Mouse (Mus musculus): ENCODE results near the gene Vipr2. TPM values are rescaled to one million over a fixed set of nuclear protein-coding genes. Genes with fewer than 3 reads are reported as not detected.

Vipr2 gene
- polyA plus RNA-seq, 1 experiment from 2014 or later = 0.60 TPM

DNA sequence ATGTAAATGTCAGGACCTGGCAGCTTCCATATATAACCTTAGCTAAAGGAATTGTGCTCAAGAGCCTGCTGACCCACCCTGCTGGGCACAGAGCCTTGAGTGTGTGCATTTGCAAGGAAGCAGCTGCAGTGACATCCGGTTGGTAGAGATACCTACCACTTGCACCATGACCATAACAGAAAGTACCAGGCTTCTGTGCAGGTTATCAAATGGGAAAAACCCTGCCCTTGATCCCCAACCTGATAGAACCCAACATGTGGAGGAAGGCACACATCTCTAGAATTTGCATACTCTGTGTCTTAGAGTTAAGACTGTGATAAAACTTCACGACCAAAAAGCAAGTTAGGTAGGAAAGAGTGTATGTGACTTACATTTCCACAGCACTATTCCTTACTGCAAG is 63.1 kb downstream of the Vipr2 start:
- Histone ChIP-seq H3K9ac (replicated peaks) (no peak overlapping the region), H3K27ac (replicated peaks) (no peak overlapping the region), H3K4me3 (no peak overlapping the region), H3K27me3 (no peaks in the 10 kb centered on the region), H3K4me1 (no peaks in the 10 kb centered on the region), H3K4me2 (replicated peaks) (no peak overlapping the region), H3K9me3 (no peaks in the 10 kb centered on the region), H3K36me3 (no peaks in the 10 kb centered on the region)
- 86% methylated on average over 2 of the region's 2 CpGs for WGBS
- ATAC-seq (replicated peaks) = no peak

DNA sequence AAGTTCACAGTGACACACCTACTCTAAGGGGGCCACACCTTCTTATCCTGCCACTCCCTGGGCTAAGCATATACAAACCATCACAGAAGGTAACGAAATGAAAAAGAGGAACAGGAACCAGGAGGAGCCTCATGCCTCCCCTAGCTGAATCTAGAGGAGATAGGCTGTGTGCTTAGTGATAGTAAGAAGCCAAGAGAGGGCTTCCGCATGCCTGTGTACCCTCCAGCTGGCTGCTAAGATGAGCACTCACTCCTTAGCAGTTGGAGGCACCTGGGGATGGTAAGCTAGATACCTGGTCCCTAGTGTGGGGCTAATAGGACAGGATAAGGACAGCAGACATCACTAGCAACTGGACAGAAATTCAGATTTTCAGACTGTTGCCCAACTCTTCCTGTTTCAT is 64.3 kb downstream of the Vipr2 start:
- H3K4me3 ChIP-seq = no peak overlapping the region
- no peaks in the 10 kb centered on the region for H3K27me3 ChIP-seq
- H3K36me3 ChIP-seq = no peaks in the 10 kb centered on the region
- H3K9me3 ChIP-seq = no peaks in the 10 kb centered on the region
- no peak overlapping the region for H3K9ac ChIP-seq (replicated peaks)
- no peaks in the 10 kb centered on the region for H3K4me1 ChIP-seq
- 93% methylated on average over 2 of the region's 2 CpGs for WGBS
- no peak for ATAC-seq (replicated peaks)
- H3K4me2 ChIP-seq (replicated peaks) = no peak overlapping the region
- H3K27ac ChIP-seq (replicated peaks) = no peak overlapping the region

DNA sequence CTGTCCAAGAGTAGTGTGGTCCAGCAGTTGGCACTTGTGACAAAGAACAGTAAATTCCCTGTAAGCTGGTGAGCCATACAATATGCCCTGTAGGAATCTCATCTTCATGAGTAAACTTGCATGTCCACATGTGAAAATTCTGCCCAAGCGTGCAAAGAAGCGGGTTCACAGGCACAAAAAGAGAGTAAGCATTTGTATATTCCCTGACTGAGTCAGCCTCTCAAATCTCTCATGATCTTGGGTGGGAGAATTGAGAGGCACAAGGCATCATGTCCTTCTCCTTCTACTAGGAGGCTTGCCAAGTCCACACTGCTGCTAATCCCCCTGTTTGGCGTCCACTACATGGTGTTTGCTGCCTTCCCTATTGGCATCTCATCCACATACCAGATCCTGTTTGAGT is 64.9 kb downstream of the Vipr2 start:
- no peak overlapping the region for H3K4me3 ChIP-seq
- no peak overlapping the region for H3K4me2 ChIP-seq (replicated peaks)
- no peaks in the 10 kb centered on the region for H3K9me3 ChIP-seq
- 84% methylated on average over 3 of the region's 3 CpGs for WGBS
- H3K9ac ChIP-seq (replicated peaks) = no peak overlapping the region
- H3K27me3 ChIP-seq = no peaks in the 10 kb centered on the region
- peaks cover 6% of the 10 kb centered on the region; the same call in 1 of the 2 replicates for H3K4me1 ChIP-seq
- ATAC-seq (replicated peaks) = no peak
- no peaks in the 10 kb centered on the region for H3K36me3 ChIP-seq
- H3K27ac ChIP-seq (replicated peaks) = no peak overlapping the region

- H3K27ac ChIP-seq (replicated peaks) = no peak overlapping the region
- 44% methylated on average over 5 of the region's 5 CpGs for WGBS
- no peak for ATAC-seq (replicated peaks)
- H3K9ac ChIP-seq (replicated peaks) = no peak overlapping the region
- H3K4me2 ChIP-seq (replicated peaks) = no peak overlapping the region
- H3K4me3 ChIP-seq = no peak overlapping the region
- no peaks in the 10 kb centered on the region for H3K27me3 ChIP-seq
- peaks cover 10% of the 10 kb centered on the region; the same call in 1 of the 2 replicates for H3K4me1 ChIP-seq
- H3K36me3 ChIP-seq = no peaks in the 10 kb centered on the region
- H3K9me3 ChIP-seq = no peaks in the 10 kb centered on the region
Observed at GRCm38 (mm10) chr12:116145246-116145645, 67.7 kb downstream of the Vipr2 start.

DNA sequence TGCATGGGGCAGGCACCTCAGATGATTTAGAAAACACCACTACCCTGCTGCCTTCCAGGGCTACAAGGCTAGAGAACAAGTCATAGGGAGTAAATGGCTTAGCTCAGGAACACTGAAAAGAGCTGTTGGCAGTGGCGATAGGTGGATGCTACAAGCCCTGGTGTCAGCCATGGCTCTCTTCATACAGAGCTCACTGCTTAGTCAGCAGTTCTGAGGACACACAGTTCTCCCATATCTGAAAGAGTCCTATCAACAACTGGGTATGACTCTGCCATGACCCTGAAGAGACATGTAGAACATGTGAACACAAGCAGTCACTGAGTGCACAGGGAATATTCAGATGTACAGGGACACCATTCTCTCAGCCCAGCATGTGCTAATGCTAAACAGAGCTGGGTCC is 68.2 kb downstream of the Vipr2 start:
- ATAC-seq (replicated peaks) = no peak
- Histone ChIP-seq H3K4me1 (peaks cover 10% of the 10 kb centered on the region; the same call in 1 of the 2 replicates), H3K9ac (replicated peaks) (no peak overlapping the region), H3K4me2 (replicated peaks) (no peak overlapping the region), H3K36me3 (no peaks in the 10 kb centered on the region), H3K4me3 (no peak overlapping the region), H3K27me3 (no peaks in the 10 kb centered on the region), H3K27ac (replicated peaks) (no peak overlapping the region), H3K9me3 (no peaks in the 10 kb centered on the region)
- 96% methylated on average over 1 of the region's 1 CpGs for WGBS

GRCm38 (mm10) chr12:116146996-116147634 is 69.6 kb downstream of the Vipr2 start:
- H3K27me3 ChIP-seq = no peaks in the 10 kb centered on the region
- 0 out of 2 replicates have a peak, but pooled peaks have one; percentile 56 for ATAC-seq (replicated peaks)
- no peak overlapping the region for H3K9ac ChIP-seq (replicated peaks)
- no peak overlapping the region for H3K4me2 ChIP-seq (replicated peaks)
- H3K27ac ChIP-seq (replicated peaks) = no peak overlapping the region
- WGBS = 15% methylated on average over 8 of the region's 8 CpGs
- no peak overlapping the region for H3K4me3 ChIP-seq
- no peaks in the 10 kb centered on the region for H3K9me3 ChIP-seq
- no peaks in the 10 kb centered on the region for H3K36me3 ChIP-seq
- H3K4me1 ChIP-seq = peaks cover 10% of the 10 kb centered on the region; the same call in 1 of the 2 replicates

DNA sequence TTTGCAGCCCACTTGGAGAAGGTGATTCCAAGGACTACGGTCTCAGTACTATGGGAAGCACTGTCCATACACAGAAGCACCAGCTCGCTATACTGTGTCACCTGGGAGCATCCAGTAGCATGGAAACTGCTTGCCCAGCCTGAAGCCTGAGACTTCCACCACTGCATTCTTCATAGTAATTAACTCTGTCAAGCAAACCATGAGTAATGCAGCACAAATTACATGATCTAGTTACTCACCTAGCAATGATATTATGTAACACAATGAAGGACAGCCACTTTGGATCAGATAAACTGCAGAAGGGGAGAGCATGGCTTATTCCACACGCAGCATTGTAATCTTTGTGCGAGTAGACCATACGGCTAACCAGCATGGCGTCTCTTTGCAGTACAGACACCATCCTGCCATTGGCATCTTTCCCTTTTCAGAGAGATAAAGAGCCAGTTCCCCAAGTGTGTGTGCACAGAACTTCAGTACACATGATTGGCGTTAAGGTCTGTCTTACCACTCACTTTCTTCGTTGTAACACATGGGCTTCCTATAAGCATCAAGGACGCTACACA is 75.4 kb downstream of the Vipr2 start:
- no peak overlapping the region for H3K27ac ChIP-seq (replicated peaks)
- H3K9ac ChIP-seq (replicated peaks) = no peak overlapping the region
- H3K36me3 ChIP-seq = no peaks in the 10 kb centered on the region
- H3K9me3 ChIP-seq = no peaks in the 10 kb centered on the region
- H3K4me1 ChIP-seq = no peaks in the 10 kb centered on the region
- WGBS = 73% methylated on average over 9 of the region's 9 CpGs
- H3K4me3 ChIP-seq = no peak overlapping the region
- no peak overlapping the region for H3K4me2 ChIP-seq (replicated peaks)
- no peaks in the 10 kb centered on the region for H3K27me3 ChIP-seq
- ATAC-seq (replicated peaks) = no peak

DNA sequence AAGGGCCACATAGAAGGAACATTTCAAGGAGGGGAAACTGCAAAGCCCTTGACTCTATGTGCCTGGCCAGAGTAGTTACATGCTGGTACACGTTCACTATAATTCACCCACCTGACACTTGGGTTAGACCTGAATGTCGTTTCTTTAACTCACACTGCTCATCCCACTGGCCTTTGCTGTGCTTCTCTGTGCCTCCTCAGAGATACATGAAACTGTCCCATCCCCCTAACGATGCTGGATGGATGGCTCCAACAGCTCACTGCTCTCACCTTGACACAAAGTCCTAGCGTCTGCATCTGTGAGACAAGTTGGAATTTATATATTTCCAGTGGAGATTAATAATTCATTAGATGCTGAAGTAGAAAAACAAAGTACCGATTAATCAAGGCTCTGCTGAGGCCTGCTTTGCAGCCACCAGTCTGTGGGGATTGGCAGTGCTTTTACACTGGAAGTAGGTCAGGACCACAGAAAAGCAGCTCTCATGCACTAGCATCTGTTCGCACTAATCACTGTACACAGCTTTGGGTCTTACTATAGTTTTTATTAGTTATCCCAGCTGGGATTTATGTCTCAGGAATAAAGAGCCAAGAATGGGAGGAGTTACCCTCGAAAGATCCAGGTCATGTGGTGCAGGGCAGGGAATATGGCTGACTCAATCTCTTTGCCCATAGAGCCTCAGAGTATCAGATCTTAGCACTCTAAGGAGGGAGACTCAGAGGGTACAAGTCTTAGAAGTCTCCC is 79.4 kb downstream of the Vipr2 start:
- no peak overlapping the region for H3K4me3 ChIP-seq
- no peak overlapping the region for H3K27ac ChIP-seq (replicated peaks)
- H3K4me1 ChIP-seq = no peaks in the 10 kb centered on the region
- no peak overlapping the region for H3K4me2 ChIP-seq (replicated peaks)
- no peak for ATAC-seq (replicated peaks)
- H3K27me3 ChIP-seq = no peaks in the 10 kb centered on the region
- H3K9me3 ChIP-seq = no peaks in the 10 kb centered on the region
- 71% methylated on average over 7 of the region's 7 CpGs for WGBS
- no peak overlapping the region for H3K9ac ChIP-seq (replicated peaks)
- H3K36me3 ChIP-seq = no peaks in the 10 kb centered on the region

DNA sequence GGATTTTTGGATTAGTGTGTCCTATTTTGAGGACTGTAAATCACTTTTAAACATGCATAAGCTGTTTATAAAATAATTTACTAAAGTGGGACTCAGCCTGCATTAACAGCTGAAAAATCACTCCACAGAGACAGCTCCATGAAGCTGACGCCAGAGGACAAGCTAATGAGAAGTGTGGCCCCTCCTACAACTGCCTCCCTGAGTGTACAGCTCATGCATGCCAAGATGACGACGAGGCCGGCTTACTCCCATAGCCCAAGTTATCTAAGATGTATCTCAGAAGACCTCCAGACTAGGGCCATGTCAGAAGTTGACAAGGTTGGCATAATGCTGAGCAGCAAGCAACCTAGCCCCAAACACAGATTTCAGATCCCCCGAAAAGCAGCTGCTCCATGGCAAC is 81.7 kb downstream of the Vipr2 start:
- Histone ChIP-seq H3K4me1 (no peaks in the 10 kb centered on the region), H3K4me2 (replicated peaks) (no peak overlapping the region), H3K36me3 (no peaks in the 10 kb centered on the region), H3K27me3 (no peaks in the 10 kb centered on the region), H3K9ac (replicated peaks) (no peak overlapping the region), H3K9me3 (no peaks in the 10 kb centered on the region), H3K27ac (replicated peaks) (no peak overlapping the region), H3K4me3 (no peak overlapping the region)
- ATAC-seq (replicated peaks) = no peak
- 80% methylated on average over 5 of the region's 5 CpGs for WGBS

- no peak overlapping the region for H3K27ac ChIP-seq (replicated peaks)
- ATAC-seq (replicated peaks) = no peak
- 92% methylated on average over 2 of the region's 2 CpGs for WGBS
- no peaks in the 10 kb centered on the region for H3K4me1 ChIP-seq
- H3K9me3 ChIP-seq = no peaks in the 10 kb centered on the region
- H3K9ac ChIP-seq (replicated peaks) = no peak overlapping the region
- no peaks in the 10 kb centered on the region for H3K36me3 ChIP-seq
- H3K4me2 ChIP-seq (replicated peaks) = no peak overlapping the region
- H3K27me3 ChIP-seq = no peaks in the 10 kb centered on the region
- H3K4me3 ChIP-seq = no peak overlapping the region
Observed at GRCm38 (mm10) chr12:116159695-116160094, 82.2 kb downstream of the Vipr2 start.

DNA sequence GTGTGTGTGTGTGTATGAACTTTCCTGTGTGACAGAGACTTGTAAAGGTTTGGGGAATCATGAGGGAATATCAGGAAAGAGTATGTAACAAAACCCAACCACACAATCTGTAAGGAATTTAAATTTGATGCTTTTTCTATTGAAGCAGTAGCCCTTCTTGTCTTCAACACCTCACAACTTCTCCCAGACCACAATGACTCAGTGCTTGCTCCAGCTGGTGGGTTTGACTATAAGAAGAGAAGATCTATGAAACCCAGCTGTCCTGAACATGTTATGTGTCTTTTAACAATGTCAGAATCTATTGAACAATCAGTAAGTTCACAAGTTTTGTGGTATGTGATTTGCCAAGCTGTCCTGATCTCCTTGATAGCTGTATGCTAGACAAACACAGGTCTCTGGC is 87.8 kb downstream of the Vipr2 start:
- Histone ChIP-seq H3K4me3 (no peak overlapping the region), H3K4me1 (no peaks in the 10 kb centered on the region), H3K36me3 (no peaks in the 10 kb centered on the region), H3K9ac (replicated peaks) (no peak overlapping the region), H3K27me3 (no peaks in the 10 kb centered on the region), H3K4me2 (replicated peaks) (no peak overlapping the region), H3K9me3 (no peaks in the 10 kb centered on the region), H3K27ac (replicated peaks) (no peak overlapping the region)
- ATAC-seq (replicated peaks) = no peak

DNA sequence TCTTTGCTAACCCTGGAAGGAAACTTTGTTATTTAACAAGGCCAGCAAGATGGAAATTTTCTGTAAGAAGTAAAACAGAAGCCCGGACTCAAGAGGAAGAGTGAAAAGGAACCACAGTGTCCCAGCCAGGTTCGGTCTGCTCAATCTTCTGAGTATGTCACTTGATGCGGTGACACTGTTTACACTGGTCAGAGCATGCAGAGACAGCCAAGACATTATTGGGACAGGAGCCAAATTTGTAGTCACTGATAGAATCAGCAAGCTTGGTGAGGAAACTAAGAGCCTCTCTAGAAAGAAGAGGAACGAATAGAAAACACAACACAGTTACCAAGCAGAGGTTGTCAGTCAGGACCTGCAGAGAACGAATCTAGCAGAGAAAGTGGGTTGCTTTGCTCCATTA is 92.1 kb downstream of the Vipr2 start:
- Histone ChIP-seq H3K4me2 (replicated peaks) (no peak overlapping the region), H3K9ac (replicated peaks) (no peak overlapping the region), H3K27me3 (no peaks in the 10 kb centered on the region), H3K27ac (replicated peaks) (no peak overlapping the region), H3K36me3 (no peaks in the 10 kb centered on the region), H3K4me3 (no peak overlapping the region), H3K9me3 (no peaks in the 10 kb centered on the region), H3K4me1 (no peaks in the 10 kb centered on the region)
- WGBS = 77% methylated on average over 5 of the region's 5 CpGs
- ATAC-seq (replicated peaks) = no peak
